Mouse (Mus musculus) small intestine, adult 2 months (tissue): ENCODE data around the gene Zfp839. TPM values are rescaled to one million over a fixed set of nuclear protein-coding genes. Genes with fewer than 3 reads are reported as not detected.

Experiments used
- H3K27ac ChIP-seq: fragments of 200-500 bp; 2 replicates; pipeline ENCODE4 v1.5.1; 2012; ENCODE audit warnings: low read depth, low read length, control low read depth, inconsistent platforms; ENCODE audit not compliant: insufficient read depth
- H3K27me3 ChIP-seq: fragments of 200-500 bp; 2 replicates; pipeline ENCODE4 v1.6.1; 2012; ENCODE audit warnings: mild to moderate bottlenecking, moderate library complexity, low read length, inconsistent platforms; ENCODE audit not compliant: control insufficient read depth, insufficient read depth
- H3K36me3 ChIP-seq: fragments of 200-500 bp; 2 replicates; pipeline ENCODE4 v1.6.1; 2012; ENCODE audit warnings: mild to moderate bottlenecking, low read length, control low read depth, inconsistent platforms; ENCODE audit not compliant: control insufficient read depth, insufficient read depth
- H3K4me1 ChIP-seq: fragments of 200-500 bp; 2 replicates; pipeline ENCODE4 v1.6.1; 2012; ENCODE audit warnings: low read length, inconsistent platforms, mixed read lengths; ENCODE audit not compliant: control insufficient read depth, insufficient read depth, insufficient read length
- H3K4me3 ChIP-seq: fragments of 200-500 bp; 2 replicates; pipeline ENCODE4 v1.5.1; 2012; ENCODE audit warnings: low read depth, mild to moderate bottlenecking, control low read depth, inconsistent platforms, low read length, moderate library complexity
- CTCF ChIP-seq: fragments of 200-500 bp; IDR thresholded peaks from 2 replicates; pipeline ENCODE4 v1.5.1; 2012; ENCODE audit warnings: low read depth, mild to moderate bottlenecking, control low read depth, inconsistent platforms, low read length, moderate library complexity, mixed read lengths; ENCODE audit not compliant: insufficient replicate concordance, insufficient read length; ENCODE audit errors: extremely low read depth
- POLR2A ChIP-seq: fragments of 200-500 bp; IDR thresholded peaks from 2 replicates; pipeline ENCODE4 v1.6.1; 2012; ENCODE audit warnings: low read depth, mild to moderate bottlenecking, control low read depth, inconsistent platforms, low read length, moderate library complexity
- WGBS: fragments of 180-500 bp; shearing (Covaris S2); methylation state at CpG from one replicate; pipeline ENCODE4 v1.1.7; 2018; 5-methylcytosine and 5-hydroxymethylcytosine counted together
- polyA plus RNA-seq: library from polyadenylated mRNA; depleted of rRNA; stranded (reverse); fragments of >200 nt; gene quantifications from 2 replicates; pipeline ENCODE4 v1.2.3, GENCODE M21; 2012; rRNA removed

Zfp839 gene
- polyA plus RNA-seq, 1 experiment: 3.2 TPM

DNA sequence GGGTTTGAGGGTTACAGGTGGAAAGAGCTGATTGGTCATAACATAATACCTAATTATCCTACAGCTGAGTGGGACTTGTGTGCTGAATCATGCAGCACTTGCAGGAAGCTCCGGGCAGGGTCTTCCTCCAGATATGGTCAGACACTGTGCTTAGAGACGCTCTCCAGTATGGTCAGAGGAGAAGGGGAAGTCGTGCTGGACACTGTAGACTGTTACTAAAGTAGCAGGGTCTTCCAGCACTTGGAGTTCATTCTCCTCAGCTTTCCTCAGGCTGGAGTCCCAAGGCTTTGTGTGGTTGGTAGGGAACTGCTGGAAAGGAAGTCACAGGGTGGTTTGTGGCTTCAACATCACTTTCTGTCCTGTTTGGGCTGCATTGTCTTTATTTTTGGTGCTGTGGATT is 57.8 kb downstream of the Zfp839 start:
- TF ChIP-seq CTCF (no peak), POLR2A (no peak)
- Histone ChIP-seq H3K36me3 (0 out of 2 replicates have a peak, but pooled peaks cover 2% of the 10 kb centered on the region), H3K4me1 (no peaks in the 10 kb centered on the region), H3K27ac (no peak overlapping the region), H3K27me3 (no peaks in the 10 kb centered on the region), H3K4me3 (no peak overlapping the region)
- 63% methylated on average over 3 of the region's 3 CpGs for WGBS

DNA sequence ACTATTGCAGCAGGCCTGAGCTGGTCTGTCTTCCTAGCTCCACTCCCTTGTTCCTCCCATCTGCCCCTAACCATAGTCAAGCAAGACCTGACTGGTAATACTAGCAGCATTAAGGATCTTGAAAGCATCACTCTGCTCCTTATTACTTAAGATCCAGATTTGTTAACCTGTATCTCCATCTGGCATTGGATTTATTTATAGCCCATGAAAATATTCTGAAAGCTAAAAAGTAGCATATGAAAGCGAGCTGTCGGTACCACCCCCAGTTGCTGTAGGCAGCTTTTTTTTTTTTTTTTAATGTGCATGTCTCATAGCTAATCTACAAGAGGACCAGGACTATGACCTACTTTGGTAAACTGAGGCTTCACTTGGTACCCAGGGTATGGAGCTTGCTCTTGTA is 59.9 kb downstream of the Zfp839 start:
- WGBS: 93% methylated on average over 2 of the region's 2 CpGs
- no peak overlapping the region for H3K27ac ChIP-seq
- H3K36me3 ChIP-seq: 0 out of 2 replicates have a peak, but pooled peaks cover 2% of the 10 kb centered on the region
- H3K4me1 ChIP-seq: no peaks in the 10 kb centered on the region
- no peak overlapping the region for H3K4me3 ChIP-seq
- H3K27me3 ChIP-seq: no peaks in the 10 kb centered on the region
- TF ChIP-seq CTCF: no peak
- no peak for TF ChIP-seq POLR2A

DNA sequence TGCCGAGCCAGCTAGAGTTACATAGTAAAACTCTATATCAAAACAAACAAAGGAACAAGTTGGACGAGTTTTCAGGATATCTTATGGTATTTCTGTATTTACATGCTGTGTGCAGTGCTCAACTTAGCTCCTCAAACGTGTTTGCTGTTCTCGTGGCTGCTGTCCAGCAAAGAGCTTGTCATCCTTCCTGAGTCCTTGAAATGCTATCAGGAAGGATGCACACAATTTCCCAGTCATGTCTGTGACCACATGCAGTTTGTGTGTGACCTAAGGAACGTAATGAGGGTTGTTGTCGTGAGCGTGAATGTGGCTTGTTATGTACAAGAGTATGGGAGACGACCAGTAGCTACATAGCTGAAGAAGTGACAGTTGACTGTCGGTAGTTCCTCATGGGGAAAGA is 65.7 kb downstream of the Zfp839 start:
- Histone ChIP-seq H3K36me3 (peaks cover 12% of the 10 kb centered on the region; the same call in 1 of the 2 replicates), H3K4me3 (no peak overlapping the region), H3K27me3 (no peaks in the 10 kb centered on the region), H3K4me1 (peaks cover 3% of the 10 kb centered on the region; the same call in 1 of the 2 replicates), H3K27ac (no peak overlapping the region)
- no peak for TF ChIP-seq POLR2A
- no peak for TF ChIP-seq CTCF
- 60% methylated on average over 9 of the region's 9 CpGs for WGBS

Other genes starting within 250 kb of the Zfp839 start
- 142 and 363 TPM in 2 replicates for gene Dync1h1, start 248.8 kb upstream of the Zfp839 start, polyA plus RNA-seq
- gene 1700001K19Rik, start 167.6 kb upstream of the Zfp839 start, polyA plus RNA-seq: not detected in 2 replicates
- 21.0 and 23.2 TPM in 2 replicates for gene Hsp90aa1, start 147.5 kb upstream of the Zfp839 start, polyA plus RNA-seq
- gene Wdr20, start 112.3 kb upstream of the Zfp839 start, polyA plus RNA-seq: 6.1 and 15.5 TPM in 2 replicates
- gene Mok, start 9.3 kb upstream of the Zfp839 start, polyA plus RNA-seq: 0.17 and 0.81 TPM in 2 replicates
- gene Cinp, start 38.9 kb downstream of the Zfp839 start, polyA plus RNA-seq: 19.4 and 20.4 TPM in 2 replicates
- 2.2 and 2.5 TPM in 2 replicates for gene Tecpr2, start 39.0 kb downstream of the Zfp839 start, polyA plus RNA-seq
- 174 and 206 TPM in 2 replicates for gene Ankrd9, start 128.8 kb downstream of the Zfp839 start, polyA plus RNA-seq
- 4.6 and 6.5 TPM in 2 replicates for gene Rcor1, start 189.1 kb downstream of the Zfp839 start, polyA plus RNA-seq